Mouse (Mus musculus): ENCODE measurements at regions not wholly inside any gene's neighbourhood (a gene's known extent, or its start where the extent isn't known, plus 50 kb on each side); places are given as distances from the start of the nearest gene placed in this dataset.

GRCm38 (mm10) chr3:148696555-148696954 lies 293.8 kb downstream of the Adgrl2 start:
- Histone ChIP-seq H3K27ac (replicated peaks) (no peak overlapping the region), H3K4me2 (replicated peaks) (no peak overlapping the region), H3K27me3 (no peaks in the 10 kb centered on the region), H3K9ac (replicated peaks) (no peak overlapping the region), H3K9me3 (no peaks in the 10 kb centered on the region), H3K36me3 (no peaks in the 10 kb centered on the region), H3K4me3 (no peak overlapping the region), H3K4me1 (no peaks in the 10 kb centered on the region)
- no peak for ATAC-seq (replicated peaks)
- 81% methylated on average over 7 of the region's 7 CpGs for WGBS

- Histone ChIP-seq H3K4me1 (no peaks in the 10 kb centered on the region), H3K36me3 (no peaks in the 10 kb centered on the region), H3K4me2 (replicated peaks) (no peak overlapping the region), H3K27ac (replicated peaks) (no peak overlapping the region), H3K9ac (replicated peaks) (no peak overlapping the region), H3K4me3 (no peak overlapping the region), H3K9me3 (no peaks in the 10 kb centered on the region), H3K27me3 (no peaks in the 10 kb centered on the region)
- no peak for ATAC-seq (replicated peaks)
- WGBS = 89% methylated on average over 6 of the region's 6 CpGs
Measured at GRCm38 (mm10) chr3:148695453-148695852, 294.9 kb downstream of the Adgrl2 start.

DNA sequence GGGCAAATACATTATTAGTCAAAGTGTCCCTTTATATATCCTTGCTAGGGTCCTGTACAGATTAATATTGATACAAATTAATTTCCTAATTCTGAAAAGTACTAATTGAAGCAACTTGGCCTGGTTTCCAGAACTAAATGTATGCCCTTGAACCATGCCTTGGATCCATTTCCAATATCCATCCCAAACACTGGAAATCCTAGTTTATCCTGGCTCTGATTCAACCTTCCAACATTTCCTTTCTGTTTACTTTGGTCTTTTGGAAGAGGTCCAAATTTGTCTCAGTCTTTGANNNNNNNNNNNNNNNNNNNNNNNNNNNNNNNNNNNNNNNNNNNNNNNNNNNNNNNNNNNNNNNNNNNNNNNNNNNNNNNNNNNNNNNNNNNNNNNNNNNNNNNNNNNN lies 307.2 kb downstream of the Adgrl2 start:
- Histone ChIP-seq H3K9me3 (no peaks in the 10 kb centered on the region), H3K4me1 (peaks cover 13% of the 10 kb centered on the region), H3K9ac (replicated peaks) (no peak overlapping the region), H3K4me2 (replicated peaks) (no peak overlapping the region), H3K4me3 (no peak overlapping the region), H3K36me3 (no peaks in the 10 kb centered on the region), H3K27me3 (no peaks in the 10 kb centered on the region), H3K27ac (replicated peaks) (no peak overlapping the region)
- peak; percentile 46; the same call in 1 of the 2 replicates for ATAC-seq (replicated peaks)

DNA sequence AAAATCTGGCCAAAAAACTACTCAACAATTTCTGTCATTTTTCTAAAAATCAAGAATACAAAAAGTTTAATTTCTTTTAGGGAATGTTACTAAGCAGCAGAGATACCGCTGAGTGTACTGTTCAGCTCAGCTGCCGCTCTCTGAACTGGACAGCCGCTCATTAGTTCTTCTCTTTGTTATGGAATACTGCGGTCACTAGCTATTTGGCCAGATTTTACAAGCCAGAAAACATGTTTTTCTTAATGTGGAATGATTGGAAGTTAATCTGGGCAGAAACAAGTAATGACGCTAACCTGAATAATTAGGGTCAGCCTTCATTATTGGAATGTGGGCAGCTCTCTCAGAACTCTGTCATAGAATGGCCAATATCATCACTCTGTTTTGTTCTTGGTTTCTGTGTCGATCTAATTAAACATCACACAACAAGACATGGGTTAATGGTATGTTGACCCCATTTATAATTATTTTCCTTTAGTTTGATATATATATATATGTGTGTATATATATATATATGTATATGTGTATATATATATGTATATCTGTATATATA lies 307.8 kb downstream of the Adgrl2 start:
- H3K4me2 ChIP-seq (replicated peaks) = no peak overlapping the region
- H3K4me3 ChIP-seq = no peak overlapping the region
- H3K27ac ChIP-seq (replicated peaks) = no peak overlapping the region
- no peaks in the 10 kb centered on the region for H3K36me3 ChIP-seq
- WGBS = 37% methylated on average over 6 of the region's 6 CpGs
- peaks cover 13% of the 10 kb centered on the region for H3K4me1 ChIP-seq
- H3K9me3 ChIP-seq = no peaks in the 10 kb centered on the region
- 0 out of 2 replicates have a peak, but pooled peaks have one; percentile 35 for ATAC-seq (replicated peaks)
- H3K27me3 ChIP-seq = no peaks in the 10 kb centered on the region
- H3K9ac ChIP-seq (replicated peaks) = no peak overlapping the region

- ATAC-seq (replicated peaks) = no peak
- peaks cover 13% of the 10 kb centered on the region for H3K4me1 ChIP-seq
- H3K27me3 ChIP-seq = no peaks in the 10 kb centered on the region
- H3K4me2 ChIP-seq (replicated peaks) = no peak overlapping the region
- no peak overlapping the region for H3K4me3 ChIP-seq
- no peaks in the 10 kb centered on the region for H3K9me3 ChIP-seq
- H3K27ac ChIP-seq (replicated peaks) = no peak overlapping the region
- H3K36me3 ChIP-seq = no peaks in the 10 kb centered on the region
- H3K9ac ChIP-seq (replicated peaks) = no peak overlapping the region
- 55% methylated on average over 2 of the region's 2 CpGs for WGBS
Measured at GRCm38 (mm10) chr3:148681186-148681585, 309.2 kb downstream of the Adgrl2 start.

- 53% methylated on average over 8 of the region's 8 CpGs for WGBS
- no peaks in the 10 kb centered on the region for H3K9me3 ChIP-seq
- H3K27ac ChIP-seq (replicated peaks) = no peak overlapping the region
- no peak for ATAC-seq (replicated peaks)
- H3K27me3 ChIP-seq = no peaks in the 10 kb centered on the region
- H3K4me3 ChIP-seq = no peak overlapping the region
- no peak overlapping the region for H3K4me2 ChIP-seq (replicated peaks)
- H3K4me1 ChIP-seq = peaks cover 13% of the 10 kb centered on the region
- no peaks in the 10 kb centered on the region for H3K36me3 ChIP-seq
- no peak overlapping the region for H3K9ac ChIP-seq (replicated peaks)
Measured at GRCm38 (mm10) chr3:148680737-148681136, 309.6 kb downstream of the Adgrl2 start.

DNA sequence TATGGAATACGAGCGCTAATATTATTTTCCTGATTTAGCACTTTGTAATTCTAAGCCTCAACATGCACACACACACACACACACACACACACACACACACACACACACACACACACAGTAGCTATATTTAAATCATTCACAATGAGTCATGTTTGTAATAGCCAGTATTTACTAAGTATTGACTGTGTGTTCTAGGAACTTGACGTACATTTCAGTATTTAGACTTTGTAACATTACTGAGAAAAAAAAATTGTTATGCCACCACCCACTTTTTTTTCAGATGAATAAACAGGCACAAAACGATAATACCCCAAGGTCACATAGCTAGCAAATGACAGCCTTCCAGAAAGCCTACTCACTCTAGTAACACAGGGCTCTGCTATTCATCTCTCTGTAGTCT lies 310.3 kb downstream of the Adgrl2 start:
- no peaks in the 10 kb centered on the region for H3K27me3 ChIP-seq
- no peak overlapping the region for H3K9ac ChIP-seq (replicated peaks)
- H3K9me3 ChIP-seq = no peaks in the 10 kb centered on the region
- no peak overlapping the region for H3K4me3 ChIP-seq
- H3K27ac ChIP-seq (replicated peaks) = no peak overlapping the region
- no peak for ATAC-seq (replicated peaks)
- no peak overlapping the region for H3K4me2 ChIP-seq (replicated peaks)
- WGBS = 93% methylated on average over 4 of the region's 4 CpGs
- no peaks in the 10 kb centered on the region for H3K36me3 ChIP-seq
- peaks cover 13% of the 10 kb centered on the region for H3K4me1 ChIP-seq

DNA sequence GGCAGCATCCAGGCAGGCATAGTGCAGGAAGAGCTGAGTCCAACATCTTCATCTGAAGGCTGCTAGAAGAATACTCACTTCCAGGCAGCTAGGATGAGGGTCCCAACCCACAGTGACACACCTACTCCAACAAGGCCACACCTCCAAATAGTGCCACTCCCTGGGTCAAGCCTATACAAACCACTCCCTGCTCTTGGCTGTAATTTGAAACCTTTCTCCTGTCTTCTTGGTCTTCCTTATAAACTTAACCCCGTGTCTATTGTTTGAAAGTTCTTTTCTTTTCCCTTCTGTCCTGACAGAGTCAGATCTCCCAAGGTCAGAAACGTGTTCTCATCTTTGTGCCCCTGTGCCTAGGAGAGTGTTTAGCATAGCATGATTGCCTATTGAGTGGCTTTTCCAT lies 311.2 kb downstream of the Adgrl2 start:
- Histone ChIP-seq H3K4me2 (replicated peaks) (no peak overlapping the region), H3K36me3 (no peaks in the 10 kb centered on the region), H3K4me1 (peaks cover 13% of the 10 kb centered on the region), H3K9me3 (no peaks in the 10 kb centered on the region), H3K9ac (replicated peaks) (no peak overlapping the region), H3K4me3 (no peak overlapping the region), H3K27me3 (no peaks in the 10 kb centered on the region), H3K27ac (replicated peaks) (no peak overlapping the region)
- 49% methylated on average over 2 of the region's 2 CpGs for WGBS
- no peak for ATAC-seq (replicated peaks)

GRCm38 (mm10) chr3:148676025-148676424 lies 314.3 kb downstream of the Adgrl2 start:
- no peak overlapping the region for H3K4me2 ChIP-seq (replicated peaks)
- ATAC-seq (replicated peaks) = no peak
- no peak overlapping the region for H3K4me3 ChIP-seq
- H3K9ac ChIP-seq (replicated peaks) = no peak overlapping the region
- 68% methylated on average over 2 of the region's 2 CpGs for WGBS
- H3K4me1 ChIP-seq = no peaks in the 10 kb centered on the region
- H3K27ac ChIP-seq (replicated peaks) = no peak overlapping the region
- no peaks in the 10 kb centered on the region for H3K27me3 ChIP-seq
- no peaks in the 10 kb centered on the region for H3K9me3 ChIP-seq
- H3K36me3 ChIP-seq = no peaks in the 10 kb centered on the region

GRCm38 (mm10) chr3:148662888-148663477 lies 327.4 kb downstream of the Adgrl2 start:
- Histone ChIP-seq H3K27ac (replicated peaks) (no peak overlapping the region), H3K4me2 (replicated peaks) (no peak overlapping the region), H3K27me3 (no peaks in the 10 kb centered on the region), H3K9me3 (no peaks in the 10 kb centered on the region), H3K4me1 (peaks cover 6% of the 10 kb centered on the region; the same call in 1 of the 2 replicates), H3K9ac (replicated peaks) (no peak overlapping the region), H3K4me3 (no peak overlapping the region), H3K36me3 (no peaks in the 10 kb centered on the region)
- WGBS = 3% methylated on average over 6 of the region's 6 CpGs
- no peak for ATAC-seq (replicated peaks)

DNA sequence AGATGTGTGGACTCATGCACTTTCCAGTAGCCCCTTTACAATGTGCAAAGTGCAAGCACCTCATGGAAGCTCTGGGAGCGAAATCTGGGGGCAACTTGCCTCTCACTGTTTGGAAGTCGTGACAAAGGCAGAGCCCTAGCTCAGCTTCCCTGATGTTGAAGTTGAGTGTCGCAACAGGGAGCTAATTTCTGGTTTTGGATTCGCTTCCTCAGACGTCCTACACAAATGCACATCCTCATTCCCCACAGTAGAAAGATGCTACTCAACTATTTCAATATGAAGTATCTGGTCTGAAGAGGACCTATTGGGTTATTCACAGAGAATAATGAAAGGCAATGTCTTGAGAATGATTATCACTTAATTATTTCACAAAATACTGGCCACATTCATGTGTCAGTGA lies 331.3 kb downstream of the Adgrl2 start:
- H3K27me3 ChIP-seq = no peaks in the 10 kb centered on the region
- H3K4me3 ChIP-seq = no peak overlapping the region
- ATAC-seq (replicated peaks) = no peak
- WGBS = 92% methylated on average over 5 of the region's 5 CpGs
- no peak overlapping the region for H3K27ac ChIP-seq (replicated peaks)
- no peaks in the 10 kb centered on the region for H3K36me3 ChIP-seq
- no peak overlapping the region for H3K4me2 ChIP-seq (replicated peaks)
- no peaks in the 10 kb centered on the region for H3K9me3 ChIP-seq
- no peak overlapping the region for H3K9ac ChIP-seq (replicated peaks)
- peaks cover 6% of the 10 kb centered on the region; the same call in 1 of the 2 replicates for H3K4me1 ChIP-seq

DNA sequence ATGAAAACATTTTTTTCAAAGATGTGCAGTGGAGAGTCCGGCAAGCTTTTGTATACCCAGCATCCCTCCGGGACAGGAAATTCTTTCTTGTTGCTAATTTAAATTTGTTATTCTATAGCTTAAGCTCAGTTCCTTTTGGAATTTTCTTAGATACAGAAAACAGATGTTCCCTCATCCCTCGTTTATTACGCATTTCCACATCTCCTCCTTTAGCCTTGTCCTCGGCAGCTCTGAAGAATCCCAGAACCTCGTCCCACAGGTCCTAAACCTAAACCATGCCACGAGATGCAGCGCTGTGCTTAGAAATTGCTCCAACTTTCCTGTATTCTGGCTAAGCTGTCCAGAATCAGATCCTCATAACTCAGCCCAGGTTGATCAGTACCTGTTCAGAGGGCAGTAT lies 332.0 kb downstream of the Adgrl2 start:
- Histone ChIP-seq H3K27ac (replicated peaks) (no peak overlapping the region), H3K9me3 (no peaks in the 10 kb centered on the region), H3K4me3 (no peak overlapping the region), H3K27me3 (no peaks in the 10 kb centered on the region), H3K4me2 (replicated peaks) (no peak overlapping the region), H3K36me3 (no peaks in the 10 kb centered on the region), H3K9ac (replicated peaks) (no peak overlapping the region), H3K4me1 (peaks cover 6% of the 10 kb centered on the region; the same call in 1 of the 2 replicates)
- 88% methylated on average over 8 of the region's 8 CpGs for WGBS
- no peak for ATAC-seq (replicated peaks)

DNA sequence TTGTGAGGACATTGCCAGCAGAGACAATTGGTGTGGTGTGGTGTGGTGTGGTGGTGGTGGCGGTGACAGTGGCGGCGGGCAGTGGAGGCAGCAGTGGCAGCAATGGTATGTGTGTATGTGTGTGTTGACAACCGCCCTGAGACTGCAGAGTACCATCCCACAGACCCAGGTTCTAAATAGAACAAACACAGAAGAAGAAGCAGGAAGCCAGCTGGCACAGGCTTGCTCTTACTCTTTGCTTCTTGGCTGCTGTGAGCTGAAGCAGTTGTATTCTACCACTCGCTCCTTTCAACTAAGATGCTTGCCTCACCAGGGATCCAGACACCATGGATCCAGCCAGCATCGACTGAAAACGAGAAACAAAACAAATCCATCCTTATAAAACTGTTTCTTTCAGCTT lies 334.2 kb downstream of the Adgrl2 start:
- 83% methylated on average over 7 of the region's 7 CpGs for WGBS
- Histone ChIP-seq H3K27ac (replicated peaks) (no peak overlapping the region), H3K9ac (replicated peaks) (no peak overlapping the region), H3K27me3 (no peaks in the 10 kb centered on the region), H3K9me3 (no peaks in the 10 kb centered on the region), H3K4me1 (no peaks in the 10 kb centered on the region), H3K4me3 (no peak overlapping the region), H3K36me3 (no peaks in the 10 kb centered on the region), H3K4me2 (replicated peaks) (no peak overlapping the region)
- no peak for ATAC-seq (replicated peaks)
